Mouse (Mus musculus): Measurements from ENCODE around the gene Cacnb3.
"Not testable (repeated sequence)": the region's sequence is repeated elsewhere in the genome, so short reads cannot be mapped to it uniquely, and the experiment has no call there.

Gene Cacnb3

DNA sequence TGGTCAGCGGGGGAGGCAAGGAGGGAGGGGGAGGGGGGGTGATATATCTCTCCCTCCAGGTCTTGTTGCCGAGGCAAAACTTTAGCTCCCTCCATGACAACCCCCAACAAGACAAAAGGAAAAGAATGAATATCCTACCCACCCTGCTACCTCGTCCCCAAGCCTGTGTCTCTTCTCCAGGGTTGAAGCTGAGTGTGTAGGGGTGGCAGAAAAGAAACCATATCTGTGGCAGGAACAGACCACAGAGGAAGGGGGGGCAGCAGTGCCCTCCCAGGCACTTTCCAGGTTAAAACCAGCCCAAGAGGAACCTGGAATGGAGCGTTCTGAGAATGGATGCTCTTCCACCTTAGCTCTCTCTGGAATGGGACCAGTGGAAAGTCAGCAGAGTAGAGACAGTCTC lies at the start of gene Cacnb3:
Cacnb3 (plus strand) TSS at position 301 of the 400 bp plus-strand sequence.
- no peak for DNase-seq

DNA sequence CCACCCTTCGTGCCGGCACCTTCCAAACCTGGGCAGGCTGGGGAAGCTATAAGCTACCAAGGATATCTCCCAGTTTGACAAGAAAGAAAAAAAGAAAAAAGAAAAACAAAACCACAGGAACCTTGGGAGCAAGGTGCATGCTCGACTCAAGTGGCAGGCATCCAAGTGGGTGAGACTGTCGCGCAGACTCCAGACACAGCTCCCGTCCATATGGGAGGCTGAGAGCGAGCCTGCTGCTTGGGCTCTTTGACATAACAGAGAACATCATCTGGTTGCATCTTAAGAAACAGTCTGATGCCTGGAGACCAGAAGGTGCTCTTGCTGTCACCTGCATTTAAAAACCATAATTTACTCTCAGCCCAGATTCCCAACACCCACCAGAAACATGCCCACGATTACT lies 48.2 kb upstream of the Cacnb3 start:
- peak; percentile 42 for DNase-seq

DNA sequence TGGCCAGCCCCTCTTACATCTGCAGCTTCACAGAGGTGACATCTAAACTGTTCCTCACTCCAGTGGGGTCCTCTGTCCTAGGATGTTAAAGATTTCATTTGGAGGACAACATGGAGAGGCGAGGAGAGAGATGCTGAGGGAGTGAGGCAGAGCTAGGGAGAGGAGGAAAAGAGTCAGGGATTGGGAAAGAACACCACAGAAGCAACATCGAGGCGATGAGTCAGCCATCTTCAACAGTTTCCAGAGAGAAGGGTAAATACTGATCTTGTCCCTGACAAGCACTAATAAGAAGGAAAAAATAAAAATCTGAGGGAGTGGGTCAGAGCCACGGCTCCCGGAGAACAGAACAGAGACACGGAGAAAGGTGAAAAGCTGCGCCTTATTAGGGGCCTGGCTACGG lies 47.6 kb upstream of the Cacnb3 start:
- no peak for DNase-seq

DNA sequence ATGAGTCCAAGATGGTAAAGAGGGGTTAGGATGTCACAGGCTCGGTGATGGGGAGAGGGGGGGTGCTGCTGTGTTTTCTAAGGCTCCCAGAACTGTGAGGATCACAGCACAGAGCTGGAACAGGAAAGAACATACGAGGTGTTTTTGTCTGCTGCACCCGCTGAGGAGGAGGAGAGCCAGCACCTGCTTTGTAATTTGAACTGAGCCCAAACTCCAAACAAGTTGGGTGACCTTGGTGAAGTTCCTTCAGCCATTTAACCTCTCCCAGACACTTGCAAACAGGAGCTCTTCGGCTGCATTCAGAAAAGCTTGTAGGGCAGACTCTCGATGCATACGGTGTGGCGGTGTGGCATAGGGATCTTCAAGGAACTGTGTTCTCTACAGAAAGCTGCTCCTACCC lies 45.2 kb upstream of the Cacnb3 start:
- peak; percentile 38 for DNase-seq

DNA sequence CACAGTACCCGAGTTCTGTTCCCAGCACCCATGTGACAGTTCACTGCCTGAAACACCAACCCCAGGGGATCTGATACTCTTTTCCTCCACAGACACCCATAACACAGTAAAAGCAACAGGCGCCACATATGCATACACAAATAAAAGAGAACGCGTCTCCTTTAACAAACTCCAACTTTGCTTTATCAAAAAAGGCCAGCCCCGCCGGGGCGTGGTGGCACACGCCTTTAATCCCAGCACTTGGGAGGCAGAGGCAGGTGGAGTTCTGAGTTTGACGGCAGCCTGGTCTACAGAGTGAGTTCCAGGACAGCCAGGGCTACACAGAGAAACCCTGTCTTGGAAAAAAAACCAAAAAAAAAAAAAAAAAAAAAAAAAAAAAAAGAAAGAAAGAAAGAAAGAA lies 44.5 kb upstream of the Cacnb3 start:
- DNase-seq: not testable (repeated sequence)

DNA sequence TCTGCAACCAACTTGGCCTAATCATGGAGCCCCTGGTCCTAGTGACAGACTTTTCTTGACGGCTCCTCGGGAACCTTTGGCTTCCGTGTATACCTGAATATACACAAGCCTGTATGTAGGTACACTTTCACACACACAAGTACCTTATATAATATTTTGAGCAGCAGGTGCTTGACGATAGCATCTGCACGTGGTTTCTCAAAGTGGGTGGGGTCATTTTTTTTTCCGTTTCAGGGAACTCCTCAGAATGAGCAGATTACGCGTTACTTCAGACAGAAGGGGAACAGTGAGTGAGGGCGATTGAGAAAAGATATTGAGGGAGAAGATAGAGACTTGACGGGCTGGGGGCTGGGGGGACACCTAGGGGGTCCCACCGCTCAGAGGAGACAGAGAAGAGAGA lies 42.9 kb upstream of the Cacnb3 start:
- DNase-seq: no peak

DNA sequence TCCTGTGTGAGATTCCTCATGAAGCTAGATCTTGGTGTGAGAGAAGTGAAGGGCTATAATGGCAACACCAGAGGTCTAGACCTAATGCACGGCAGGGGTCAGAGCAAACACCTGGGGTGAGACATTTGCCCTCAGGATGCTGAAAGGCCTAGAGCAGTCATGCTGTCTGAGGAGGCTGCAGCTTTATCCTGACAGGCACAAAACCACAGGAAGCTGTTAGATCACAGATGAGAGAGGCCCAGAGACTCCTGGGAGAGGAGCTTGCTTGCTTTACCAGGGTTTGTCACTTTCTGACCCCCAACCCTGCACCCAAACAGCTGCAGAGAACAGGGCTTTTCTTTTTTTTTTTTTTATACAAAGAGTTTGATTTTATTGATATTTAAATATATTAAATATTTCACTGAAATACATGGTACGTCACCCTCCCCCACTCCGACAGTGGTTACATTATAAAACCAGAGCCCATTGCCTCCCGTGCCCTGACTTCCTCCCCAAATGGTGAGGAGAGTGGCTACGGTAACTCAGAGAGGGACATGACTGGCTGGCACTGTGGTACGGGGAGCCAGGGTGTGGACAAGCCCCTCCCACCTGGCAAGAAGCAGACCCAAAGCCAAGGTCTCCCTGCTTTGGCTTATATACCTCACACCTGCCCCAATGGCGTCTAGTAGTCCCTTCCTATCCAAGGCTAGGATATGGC lies 40.9 kb upstream of the Cacnb3 start:
- DNase-seq: no peak

DNA sequence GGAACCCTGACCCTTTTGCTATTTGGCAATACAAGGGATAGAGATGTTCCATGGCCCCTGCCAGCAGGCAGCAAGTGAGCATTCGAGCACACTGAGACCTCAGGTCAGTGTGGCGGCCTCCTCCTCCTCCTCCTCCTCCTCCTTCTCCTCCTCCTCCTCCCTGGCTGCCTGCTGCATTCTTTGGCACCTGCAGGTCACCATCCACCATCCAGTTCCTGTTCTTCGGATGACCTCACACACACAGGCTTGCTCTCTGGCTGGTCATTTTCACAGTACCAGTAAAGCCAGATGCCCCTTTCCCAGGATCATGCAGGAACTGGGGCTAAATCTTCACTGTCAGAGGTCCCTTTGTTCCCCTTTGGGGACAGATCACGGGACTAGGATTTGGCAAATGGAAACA lies 39.2 kb upstream of the Cacnb3 start:
- DNase-seq: no peak

DNA sequence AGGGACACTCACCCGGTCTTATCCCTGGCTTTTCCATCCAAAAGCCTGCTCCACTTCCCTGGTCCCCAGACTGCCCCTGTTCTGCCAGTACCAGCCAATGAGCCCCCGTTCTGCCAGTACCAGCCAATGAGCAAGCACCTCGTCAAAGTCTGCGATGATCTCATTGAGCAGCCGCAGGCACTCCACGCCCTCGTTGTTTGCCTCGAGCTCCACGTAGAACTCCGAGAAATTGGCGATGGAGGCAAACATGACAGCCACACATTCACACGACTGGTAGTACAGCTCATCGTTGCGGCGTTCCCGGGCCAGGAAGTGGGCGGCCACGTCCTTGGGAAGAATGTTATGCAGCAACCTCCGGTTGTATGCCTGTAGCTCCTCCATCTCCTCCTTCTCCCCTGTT lies 36.4 kb upstream of the Cacnb3 start:
- no peak for DNase-seq

DNA sequence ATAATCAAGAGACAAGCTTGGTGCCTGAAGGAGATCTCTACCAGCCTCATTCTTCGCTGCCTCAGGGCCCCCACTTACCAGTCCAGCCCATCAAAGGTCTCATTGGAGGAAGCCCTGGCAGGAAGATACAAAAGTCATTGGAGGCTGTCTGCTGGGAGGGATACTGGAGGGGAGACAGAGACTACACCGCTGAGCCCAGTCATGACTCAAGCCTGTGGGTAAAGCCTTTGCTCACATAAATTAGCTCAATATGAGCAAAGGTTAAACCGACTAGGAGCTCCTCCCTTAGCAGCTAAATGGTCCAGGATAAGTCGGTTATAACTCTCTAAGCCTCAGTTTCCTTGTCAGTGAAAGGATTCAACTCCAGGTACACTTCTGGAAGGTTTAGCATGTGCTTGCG lies 35.6 kb upstream of the Cacnb3 start:
- DNase-seq: no peak

DNA sequence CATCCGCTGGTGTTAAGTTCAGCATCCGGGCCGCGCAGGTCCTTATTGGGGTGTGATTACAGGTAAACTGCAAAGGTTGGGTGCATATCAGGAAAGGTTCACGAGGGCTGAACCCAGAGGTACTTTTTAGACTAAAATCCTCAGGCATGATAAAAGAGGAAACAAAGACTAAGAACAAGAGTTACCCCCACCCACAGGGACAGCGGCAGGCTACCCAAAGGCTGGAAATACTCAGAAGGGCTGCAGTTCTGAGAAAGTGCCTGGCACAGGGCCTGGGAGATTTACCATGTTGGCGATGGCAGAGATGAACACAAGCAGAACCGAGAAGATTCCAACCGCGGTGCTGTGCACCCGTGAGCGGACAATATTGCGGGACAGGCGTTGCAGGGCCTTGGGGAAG lies 34.0 kb upstream of the Cacnb3 start:
- DNase-seq: no peak

DNA sequence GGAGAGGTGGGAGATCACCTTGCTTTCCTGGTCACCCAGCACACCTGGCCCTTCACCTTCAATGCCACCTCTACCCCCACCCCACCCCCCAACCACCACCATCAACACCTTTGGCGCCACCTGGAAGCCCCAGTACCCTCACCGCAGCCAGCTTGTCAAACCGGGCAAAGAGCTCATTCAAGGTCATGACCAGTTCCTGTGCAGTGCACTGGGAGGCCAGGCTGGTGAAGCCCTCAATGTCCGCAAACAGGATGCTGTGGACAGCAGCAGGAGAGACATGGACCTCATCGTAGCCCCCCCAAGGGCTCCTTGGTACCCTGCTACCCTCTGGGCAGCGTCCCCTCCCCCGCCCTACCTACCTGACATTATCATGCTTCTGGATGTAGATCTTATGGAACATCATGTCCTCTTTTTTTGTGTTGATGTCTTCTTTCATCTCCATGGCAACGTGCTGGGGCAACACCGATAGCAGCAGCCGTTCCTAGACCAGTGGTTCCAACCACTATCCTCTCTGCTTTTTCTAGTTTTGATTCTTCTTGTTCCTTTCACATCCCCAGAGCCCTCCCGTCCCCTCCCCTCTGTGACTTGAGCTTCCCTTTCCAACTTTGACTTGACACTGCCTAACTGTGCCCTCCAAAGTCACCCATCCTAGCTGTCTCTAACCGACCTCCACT lies 30.5 kb upstream of the Cacnb3 start:
- DNase-seq: no peak

DNA sequence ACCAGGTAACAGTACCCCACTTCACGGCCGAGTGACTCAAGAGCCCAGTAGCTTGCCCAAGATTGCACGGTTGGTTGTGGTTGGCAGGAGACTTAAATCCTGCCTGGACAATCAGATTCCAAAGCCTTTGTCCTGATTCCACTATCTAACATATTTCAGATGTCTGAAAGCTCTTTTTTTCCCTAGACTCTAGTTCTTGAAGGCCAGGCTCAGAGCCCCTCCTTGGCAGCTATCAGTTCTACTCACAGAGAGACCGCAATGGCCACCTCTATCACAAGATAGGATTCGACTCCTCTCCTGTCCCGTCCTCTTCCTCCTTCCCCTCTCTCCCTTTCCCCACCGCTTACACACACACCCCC lies 28.8 kb upstream of the Cacnb3 start:
- DNase-seq: no peak

DNA sequence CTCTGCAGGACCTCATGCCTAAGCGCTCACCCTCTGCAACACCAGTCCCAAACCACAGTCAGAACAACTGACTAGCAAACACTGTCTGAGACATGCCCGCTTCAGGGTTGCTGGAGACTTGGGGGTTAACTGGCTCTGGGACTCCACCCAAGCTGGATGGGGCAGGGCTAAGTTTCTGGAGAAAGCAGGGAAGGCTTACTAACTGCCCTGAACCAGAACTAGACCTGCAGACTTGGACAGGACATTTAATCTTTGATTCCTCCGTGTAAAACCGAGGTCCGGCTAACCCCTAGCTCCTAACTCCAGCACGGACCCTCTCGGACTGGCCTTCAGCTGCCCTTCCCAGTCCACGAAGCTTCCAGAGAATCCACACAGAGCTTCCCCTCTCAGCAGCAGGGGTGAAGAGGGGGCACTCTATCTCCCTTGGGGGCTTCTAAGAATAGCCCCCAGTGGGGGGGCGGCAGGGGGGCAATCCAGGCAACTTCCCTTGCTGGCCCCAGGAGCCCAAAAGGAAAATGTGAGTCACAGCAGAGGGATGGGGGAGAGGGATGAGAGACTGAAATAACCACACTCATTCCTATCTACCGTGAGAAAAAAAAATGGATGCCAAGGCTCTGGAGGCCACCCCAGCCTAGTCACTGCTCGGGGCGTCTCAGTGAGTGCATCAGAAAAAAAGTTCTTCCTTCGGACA lies 28.3 kb upstream of the Cacnb3 start:
- peak; percentile 48 for DNase-seq

DNA sequence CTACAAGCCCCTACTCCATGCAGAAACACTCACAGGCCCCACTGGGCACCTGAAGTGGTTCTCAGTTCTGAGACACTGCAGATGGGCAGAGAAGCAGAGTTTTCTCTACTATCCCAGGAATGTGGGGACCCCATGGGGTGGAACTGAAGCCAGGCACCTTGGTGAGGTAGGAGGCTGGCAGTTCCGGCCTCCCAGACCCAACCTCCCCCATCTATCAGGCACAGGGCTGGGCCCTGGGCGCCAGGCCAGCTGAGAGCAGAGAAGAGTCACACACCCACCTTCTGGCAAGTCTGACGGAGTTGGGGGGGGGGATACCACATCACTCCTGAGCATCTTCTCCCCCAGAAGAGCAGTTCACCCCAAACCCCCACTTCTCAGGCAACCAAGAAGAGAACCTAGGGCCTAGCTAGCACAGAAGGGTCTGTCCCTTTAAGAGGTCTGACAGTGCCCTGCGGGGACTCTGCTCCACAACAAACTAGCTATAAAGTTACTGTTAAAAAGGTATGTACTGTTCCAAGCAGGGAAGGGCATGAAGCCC lies 27.6 kb upstream of the Cacnb3 start:
- DNase-seq: peak; percentile 60

DNA sequence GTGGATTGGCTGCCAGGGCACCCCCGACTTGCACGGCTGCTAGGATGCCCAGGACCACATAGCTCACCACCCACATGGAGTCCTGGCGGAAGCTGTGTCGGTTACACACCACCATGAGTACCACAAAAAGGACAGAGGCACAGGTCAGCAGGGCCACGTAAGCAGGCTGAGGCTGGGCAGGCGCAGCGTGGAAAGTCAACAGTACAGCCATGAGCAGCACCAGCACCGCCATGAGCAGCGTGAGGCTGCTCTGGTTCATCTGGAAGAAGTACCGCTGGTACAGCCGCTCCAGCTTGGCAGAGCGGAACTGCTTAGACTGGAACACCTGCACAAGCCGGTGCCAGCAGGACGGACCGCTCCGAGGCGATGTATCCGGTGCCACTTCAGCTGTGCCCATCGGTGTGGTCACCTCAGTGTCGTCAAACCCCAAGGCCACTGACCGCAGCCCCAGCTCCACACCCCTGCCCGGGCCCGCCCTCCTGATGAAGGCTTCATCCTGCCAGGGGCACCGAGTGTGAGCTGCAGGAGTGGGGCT lies 26.5 kb upstream of the Cacnb3 start:
- peak; percentile 48 for DNase-seq

DNA sequence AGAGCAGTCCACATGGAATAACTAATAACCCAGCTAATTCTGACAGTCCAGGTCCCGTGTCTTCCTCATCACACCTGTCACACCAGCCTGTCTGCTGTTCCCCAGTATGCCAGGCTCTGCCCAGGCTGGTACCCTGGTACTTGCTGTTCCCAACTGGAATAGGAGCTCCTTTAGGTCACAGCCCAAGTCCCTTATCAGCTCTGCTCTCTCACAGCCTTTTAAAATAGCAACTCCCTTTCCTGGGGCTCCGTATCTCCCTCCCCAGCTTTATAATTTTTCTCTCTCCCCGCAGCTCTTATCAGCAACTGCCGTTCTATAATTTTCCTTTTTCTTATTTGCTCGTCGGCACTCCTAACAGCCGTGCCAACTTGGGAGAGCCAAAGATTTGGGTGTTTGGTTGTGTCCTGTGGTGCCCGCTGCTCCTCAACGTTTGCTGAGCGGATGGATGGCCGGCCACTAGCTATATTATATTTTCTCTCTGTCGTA lies 24.5 kb upstream of the Cacnb3 start:
- no peak for DNase-seq

DNA sequence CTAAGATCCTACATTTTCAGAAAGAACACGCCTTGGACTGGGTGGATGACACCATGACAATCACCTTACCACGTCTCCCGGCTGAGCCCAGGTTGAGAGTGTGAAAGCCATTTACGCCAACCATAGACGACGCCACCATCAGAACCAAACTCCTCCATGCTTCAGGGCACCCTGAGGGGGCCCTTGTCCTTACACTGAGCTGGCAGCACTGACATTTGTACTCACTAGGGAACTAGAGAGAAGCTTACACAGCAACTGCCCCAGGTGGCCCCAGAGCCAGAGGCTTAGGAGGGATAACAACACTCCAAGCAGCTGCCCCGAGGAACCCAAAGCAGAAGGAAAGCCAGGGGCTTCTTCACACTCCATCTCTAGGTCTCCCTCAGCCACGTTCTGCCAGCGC lies 23.9 kb upstream of the Cacnb3 start:
- DNase-seq: no peak

DNA sequence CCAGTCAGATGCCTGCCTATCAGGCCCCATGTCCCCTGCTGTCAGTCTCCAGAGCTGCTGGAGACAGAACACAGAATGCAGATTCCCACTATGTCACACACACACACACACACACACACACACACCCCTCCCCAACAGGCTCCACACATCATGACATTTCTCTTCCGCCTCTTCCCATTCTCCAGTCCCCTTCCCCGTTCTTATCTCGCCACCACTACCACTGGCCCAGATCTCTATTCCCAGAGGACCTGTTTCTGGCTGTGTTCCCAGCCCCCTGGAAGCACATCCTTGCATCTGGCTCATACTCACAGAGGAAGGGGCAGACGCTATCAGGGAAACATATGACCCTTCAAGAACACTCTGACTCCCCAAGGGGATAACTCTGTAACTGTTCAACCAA lies 23.1 kb upstream of the Cacnb3 start:
- peak; percentile 72 for DNase-seq

DNA sequence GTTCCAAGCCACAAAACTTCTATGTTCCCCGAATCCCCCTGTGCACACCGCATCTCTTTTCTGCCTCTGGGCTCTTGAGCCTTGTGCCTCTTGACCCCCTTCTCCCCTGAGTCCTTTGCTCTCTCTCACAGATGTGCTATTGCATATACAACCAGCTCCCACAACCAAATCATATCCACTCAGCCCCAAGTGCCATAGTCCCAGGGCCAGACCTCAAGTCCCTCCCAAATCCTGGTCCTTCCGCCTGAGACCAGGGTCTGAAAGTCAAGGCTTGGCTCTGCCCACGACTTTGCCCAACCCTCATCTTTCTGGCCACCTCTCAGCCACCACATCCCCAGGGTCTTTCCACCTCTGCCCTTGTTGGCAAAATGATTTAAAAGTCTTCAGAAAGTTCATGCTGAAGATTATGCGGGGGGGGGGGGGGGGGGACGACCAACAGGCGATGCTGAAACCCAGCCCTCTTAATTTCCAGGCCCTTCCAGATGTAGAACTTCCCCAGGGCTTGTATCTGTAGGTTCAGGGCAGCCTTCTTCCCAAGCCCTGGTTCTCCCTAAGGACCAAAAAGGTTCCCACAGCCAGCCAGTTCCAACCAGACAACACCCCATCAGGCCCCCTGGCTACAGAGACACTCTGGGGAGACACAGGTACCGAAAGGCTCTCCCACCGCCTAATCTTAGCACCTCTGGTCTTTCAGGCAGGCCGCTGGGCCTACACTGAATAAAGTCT lies 22.4 kb upstream of the Cacnb3 start:
- peak; percentile 52 for DNase-seq

DNA sequence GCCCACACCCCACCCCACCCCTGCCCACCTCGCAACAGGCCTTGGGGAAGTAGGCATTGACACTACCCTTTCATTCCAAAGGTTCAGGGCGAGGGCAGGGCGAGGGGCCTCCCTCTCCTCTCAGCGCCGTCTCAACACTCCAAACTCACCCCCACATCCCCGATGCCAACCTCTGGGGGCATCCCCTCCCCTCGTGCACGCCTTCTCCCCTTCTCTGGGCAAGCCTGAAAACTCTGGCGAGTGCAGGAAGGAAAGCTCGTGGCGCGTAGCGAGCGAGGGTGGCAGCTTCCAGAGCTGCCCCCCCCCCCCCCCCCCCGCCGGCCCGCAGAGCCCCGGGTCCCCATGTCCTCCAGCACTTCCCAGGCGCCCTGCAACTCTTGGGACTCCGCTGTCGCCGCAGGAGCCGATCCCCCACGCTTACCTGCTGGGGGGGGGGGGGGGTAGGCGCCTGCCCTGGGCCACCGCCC lies 21.8 kb upstream of the Cacnb3 start:
- no peak for DNase-seq

DNA sequence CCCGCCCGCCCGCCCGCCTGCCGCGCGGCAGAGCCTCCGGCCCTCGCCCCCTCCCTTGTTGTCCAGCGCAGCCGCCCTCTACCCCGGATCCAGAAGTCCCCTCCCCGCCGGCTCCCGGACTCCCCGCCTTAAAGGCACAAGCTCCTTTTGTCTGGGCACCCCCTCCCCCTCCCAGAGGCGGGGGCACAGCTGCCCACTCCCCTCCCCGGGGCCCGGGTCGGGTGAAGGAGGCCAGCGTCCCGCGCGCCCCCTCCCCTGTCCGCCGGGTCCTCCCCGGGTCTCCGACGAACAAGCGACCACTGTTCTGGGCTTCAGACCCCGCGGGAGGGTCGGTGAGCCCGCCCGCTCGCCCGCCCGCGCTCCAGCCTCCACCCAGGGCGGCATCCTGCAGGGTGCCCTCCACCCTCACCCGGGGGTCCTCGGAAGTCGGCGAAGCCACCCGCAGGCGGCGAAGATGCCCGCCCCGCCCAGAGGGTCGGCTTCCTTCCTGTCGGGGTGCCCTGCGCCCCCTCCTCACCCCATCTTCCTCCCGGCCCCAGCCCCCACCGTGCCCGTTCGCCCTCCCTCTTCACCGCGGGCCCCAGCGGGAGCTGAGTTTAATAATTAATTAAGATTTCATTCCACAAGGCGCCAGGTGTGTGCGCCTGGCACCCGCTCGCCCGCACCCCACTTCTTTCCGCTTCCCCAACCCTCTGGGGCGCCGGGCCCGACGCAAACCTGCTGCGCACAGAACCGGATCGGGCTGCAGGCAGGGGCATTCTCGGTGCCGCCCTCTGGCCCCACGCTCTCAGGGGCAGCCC lies 21.1 kb upstream of the Cacnb3 start, which contains the start of gene Adcy6:
Adcy6 (minus strand) TSS at position 746 of the 800 bp plus-strand sequence.
- DNase-seq: peak; percentile 88

All from kidney, adult 18-20 months (tissue).